12 mouse cellular contexts compared by ENCODE assay signal in the genomic region with DNA sequence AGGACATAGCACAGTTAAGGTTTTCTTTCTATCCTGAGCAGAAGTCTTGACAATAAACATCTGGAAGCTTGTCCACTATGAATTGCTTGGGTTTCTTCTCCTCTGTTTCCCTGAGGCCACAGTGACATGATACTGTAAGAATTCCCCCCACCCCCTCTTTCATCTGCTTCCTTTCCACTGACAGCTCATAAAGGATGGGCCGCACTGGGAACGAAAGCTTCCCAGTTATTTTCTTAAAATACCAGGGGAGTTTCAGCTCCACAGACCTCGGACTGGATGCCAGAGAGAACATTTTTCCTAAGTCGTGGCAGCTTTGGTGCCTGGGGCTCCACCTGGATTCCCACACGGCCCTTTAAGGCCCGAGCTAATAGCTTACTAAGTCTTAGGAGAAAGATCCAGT. TPM values are rescaled to one million over a fixed set of nuclear protein-coding genes. Genes with fewer than 3 reads are reported as not detected.
DNase-seq lines count a peak whose midpoint lies in the region; ATAC-seq lines count a peak whose summit lies in the region.
"Had no signal": no experiment of that assay in that cellular context is flagged by ENCODE, and none has a peak within 500 bp of the region (broad histone marks: within the 10 kb centered on the region; RNA-seq: fewer than 3 reads in every experiment).

No protein-coding gene starts in this region.

- no peaks in the 10 kb centered on the region for H3K9me3 ChIP-seq in kidney, embryonic 14.5 days (ENCODE audit: control insufficient read depth, low read length)
- H3K9me3 ChIP-seq: neural tube, embryonic 12.5 days had no signal

- H3K4me2 ChIP-seq in kidney, embryonic 14.5 days (replicated peaks; ENCODE audit: low read depth, low read length), result peak overlapping the region; percentile 13; the same call in 1 of the 2 replicates
- H3K4me2 ChIP-seq: neural tube, embryonic 12.5 days had no signal

- peak; percentile 67 for ATAC-seq in kidney, embryonic 14.5 days (ENCODE audit: low FRiP score, low TSS enrichment)
- ATAC-seq in megakaryocyte progenitor cell, adult 5-6 weeks (replicated peaks; ENCODE audit: poor library complexity), result no peak

- H3K27me3 ChIP-seq in kidney, embryonic 14.5 days (ENCODE audit: control insufficient read depth, insufficient read depth, low read length), result no peaks in the 10 kb centered on the region
- H3K27me3 ChIP-seq: neural tube, embryonic 12.5 days had no signal

- WGBS in kidney, embryonic 14.5 days, result 6% methylated on average over 6 of the region's 6 CpGs

- H3K27ac ChIP-seq in kidney, embryonic 14.5 days (ENCODE audit: low read depth, low read length), result peak overlapping the region; percentile 67; the same call in 1 of the 2 replicates
- H3K27ac ChIP-seq: macrophage; neural tube, embryonic 12.5 days had no signal

- no peak overlapping the region for H3K9ac ChIP-seq in kidney, embryonic 14.5 days (ENCODE audit: low read depth, low read length)
- H3K9ac ChIP-seq: neural tube, embryonic 12.5 days had no signal

- H3K36me3 ChIP-seq in kidney, embryonic 14.5 days (ENCODE audit: control insufficient read depth, insufficient read depth, low read length), result no peaks in the 10 kb centered on the region
- H3K36me3 ChIP-seq: neural tube, embryonic 12.5 days had no signal

- H3K4me3 ChIP-seq in kidney, embryonic 14.5 days (ENCODE audit: low read length), result no peak overlapping the region
- H3K4me3 ChIP-seq: neural tube, embryonic 12.5 days had no signal

- peaks cover 7% of the 10 kb centered on the region; the same call in 1 of the 2 replicates for H3K4me1 ChIP-seq in kidney, embryonic 14.5 days (ENCODE audit: control insufficient read depth, insufficient read depth, low read length)
- H3K4me1 ChIP-seq: neural tube, embryonic 12.5 days had no signal

- DNase-seq in kidney, adult 8-10 months, result no peak
- peak; percentile 40 for DNase-seq in embryo, embryonic 11.5 days (ENCODE audit: low read depth, low spot score)
- DNase-seq in kidney, postnatal 10 days, result peak; percentile 46
- peak; percentile 7 for DNase-seq in lung, postnatal 25 days (ENCODE audit: low spot score)
- no peak for DNase-seq in right cerebral cortex, adult 18-20 months
- no peak for DNase-seq in cerebellum, postnatal 10 days
- DNase-seq: cerebellum, adult 9-11 months; thymus, adult 18-20 months had no signal

RNA-seq across cellular contexts. Expression of gene Rbm43, which starts 22.2 kb away (rescaled TPM):
- 8.3 and 12.9 TPM in 2 replicates for polyA plus RNA-seq in kidney, embryonic 14.5 days (2014; fragmentation: Nextera tagmentation; extraction: Ambion mirVana)
- total RNA-seq in megakaryocyte progenitor cell, adult 5-6 weeks (2015), result 49.5 and 55.0 TPM in 2 replicates
- total RNA-seq in megakaryocyte progenitor cell, adult 5-6 weeks (2017), result 27.7 and 30.1 TPM in 2 replicates

Comparison
In these comparisons a context has a peak if more than half of its experiments do, and no peak if none do; other contexts are left out.
1. DNase-seq: peak in embryo, embryonic 11.5 days (single experiment), kidney, postnatal 10 days (single experiment) and lung, postnatal 25 days (single experiment); none in kidney, adult 8-10 months (0 of 2), right cerebral cortex, adult 18-20 months (single experiment) and cerebellum, postnatal 10 days (0 of 2).